Mouse (Mus musculus): Measurements from ENCODE around the gene Ppp2r5c. TPM values are rescaled to one million over a fixed set of nuclear protein-coding genes. Genes with fewer than 3 reads are reported as not detected.

Gene Ppp2r5c
- total and polyA plus RNA-seq, 2 experiments from 2014 or later = 169 to 191 TPM

DNA sequence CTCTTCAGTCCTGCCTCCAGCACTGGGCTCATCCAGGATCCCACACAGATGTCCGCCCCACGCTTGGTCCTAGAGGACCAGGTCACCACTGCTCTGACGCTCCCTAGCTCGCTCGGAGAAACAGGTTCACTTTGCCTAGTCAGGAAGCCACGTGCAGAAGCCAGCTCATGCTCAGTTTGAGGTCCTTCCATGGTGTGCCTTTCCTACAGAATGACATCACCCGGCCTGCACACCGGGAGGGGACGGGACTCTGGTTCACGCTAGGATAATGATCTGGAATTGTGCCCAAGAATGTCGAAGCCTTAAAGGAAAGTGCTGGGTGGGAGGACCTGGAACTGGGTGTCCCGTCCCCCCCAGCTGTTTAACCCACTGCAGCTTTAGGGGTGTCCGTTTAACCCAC lies 105.2 kb downstream of the Ppp2r5c start:
- DNase-seq = no peak
- H3K36me3 ChIP-seq (ENCODE audit: insufficient read depth) = peaks cover 84% of the 10 kb centered on the region

DNA sequence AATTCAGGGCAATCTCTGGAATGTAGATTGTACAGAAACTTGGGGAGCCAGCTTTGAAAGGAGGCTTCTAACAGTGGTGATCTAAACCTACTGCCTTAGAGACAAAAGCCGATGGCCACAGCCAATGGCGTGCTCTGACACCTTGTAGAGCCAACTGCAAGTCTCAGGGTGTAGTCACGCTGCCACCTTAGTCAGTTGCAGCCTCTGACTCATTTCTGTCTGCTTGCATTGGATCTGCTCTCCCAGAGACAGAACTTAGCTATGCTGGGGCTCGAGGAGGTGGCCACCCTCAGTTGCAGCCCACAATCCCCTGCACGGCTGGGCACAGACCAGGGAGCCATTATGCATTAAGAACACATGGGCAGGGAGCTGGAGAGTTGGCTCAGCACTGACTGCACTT lies 106.4 kb downstream of the Ppp2r5c start:
- Histone ChIP-seq H3K9me3 (ENCODE audit: low read length) (no peaks in the 10 kb centered on the region), H3K9ac (no peak overlapping the region), H3K27ac (ENCODE audit: low read depth, low read length) (no peak overlapping the region), H3K4me3 (ENCODE audit: low read depth, low read length) (no peak overlapping the region), H3K27me3 (ENCODE audit: insufficient read depth, low read length) (no peaks in the 10 kb centered on the region), H3K36me3 (ENCODE audit: insufficient read depth) (peaks cover 79% of the 10 kb centered on the region), H3K4me1 (ENCODE audit: insufficient read depth) (no peaks in the 10 kb centered on the region), H3K4me2 (ENCODE audit: low read depth) (no peak overlapping the region)
- no peak for ATAC-seq
- DNase-seq = no peak
- 91% methylated on average over 5 of the region's 5 CpGs for WGBS
- TF ChIP-seq CTCF (IDR thresholded peaks at IDR 0.05; ENCODE audit: low read depth) = no peak

More for the DNA sequence above, 105.2 kb downstream of the Ppp2r5c start:
- TF ChIP-seq CTCF (IDR thresholded peaks at IDR 0.05; ENCODE audit: low read depth) = no peak
- H3K9ac ChIP-seq = no peak overlapping the region
- no peak overlapping the region for H3K4me3 ChIP-seq (ENCODE audit: low read depth, low read length)
- H3K27ac ChIP-seq (ENCODE audit: low read depth, low read length) = no peak overlapping the region
- no peak for ATAC-seq
- no peaks in the 10 kb centered on the region for H3K4me1 ChIP-seq (ENCODE audit: insufficient read depth)
- no peaks in the 10 kb centered on the region for H3K9me3 ChIP-seq (ENCODE audit: low read length)
- H3K4me2 ChIP-seq (ENCODE audit: low read depth) = no peak overlapping the region
- 57% methylated on average over 13 of the region's 13 CpGs for WGBS
- H3K27me3 ChIP-seq (ENCODE audit: insufficient read depth, low read length) = no peaks in the 10 kb centered on the region

DNA sequence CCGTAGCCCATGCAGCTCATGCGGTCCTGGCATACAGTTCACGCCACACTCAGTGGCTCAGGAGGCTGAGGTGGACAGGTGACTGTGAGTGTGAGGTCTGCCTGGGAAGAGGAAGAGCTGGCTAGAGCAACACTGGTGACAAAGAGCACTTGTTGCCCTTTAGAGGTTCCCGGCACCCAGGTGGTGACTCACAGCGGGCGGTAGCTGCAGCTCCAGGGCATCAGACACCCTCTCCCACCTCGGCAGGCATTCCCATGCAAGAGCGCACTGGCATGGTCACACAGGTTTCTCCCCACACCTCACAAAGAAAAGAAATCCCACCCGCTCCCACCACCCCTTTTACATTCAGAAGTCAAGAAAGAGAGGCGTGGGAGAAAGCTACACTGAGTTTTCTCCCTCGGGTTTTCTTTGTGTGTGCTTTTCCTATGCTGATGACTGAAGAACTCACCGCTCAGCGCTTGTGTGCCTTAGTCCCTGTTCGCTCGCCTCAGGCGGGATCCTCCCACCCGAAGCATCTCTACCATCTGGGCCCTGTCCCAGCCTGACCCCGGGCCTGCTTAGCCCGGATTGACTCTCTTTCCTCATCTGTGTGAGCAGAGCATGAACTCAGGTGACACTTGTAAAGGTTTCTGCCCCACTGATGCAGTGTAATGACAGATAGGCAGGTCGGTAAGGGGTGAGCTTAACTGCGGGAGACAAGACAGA lies 108.8 kb downstream of the Ppp2r5c start:
- Histone ChIP-seq H3K4me3 (ENCODE audit: low read depth, low read length) (no peak overlapping the region), H3K9ac (no peak overlapping the region), H3K27ac (ENCODE audit: low read depth, low read length) (no peak overlapping the region), H3K4me2 (ENCODE audit: low read depth) (no peak overlapping the region), H3K27me3 (ENCODE audit: insufficient read depth, low read length) (no peaks in the 10 kb centered on the region), H3K9me3 (ENCODE audit: low read length) (no peaks in the 10 kb centered on the region), H3K4me1 (ENCODE audit: insufficient read depth) (no peaks in the 10 kb centered on the region), H3K36me3 (ENCODE audit: insufficient read depth) (peaks cover 65% of the 10 kb centered on the region)
- DNase-seq (no peak), ATAC-seq (no peak)
- 91% methylated on average over 21 of the region's 21 CpGs for WGBS
- no peak for TF ChIP-seq CTCF (IDR thresholded peaks at IDR 0.05; ENCODE audit: low read depth)

DNA sequence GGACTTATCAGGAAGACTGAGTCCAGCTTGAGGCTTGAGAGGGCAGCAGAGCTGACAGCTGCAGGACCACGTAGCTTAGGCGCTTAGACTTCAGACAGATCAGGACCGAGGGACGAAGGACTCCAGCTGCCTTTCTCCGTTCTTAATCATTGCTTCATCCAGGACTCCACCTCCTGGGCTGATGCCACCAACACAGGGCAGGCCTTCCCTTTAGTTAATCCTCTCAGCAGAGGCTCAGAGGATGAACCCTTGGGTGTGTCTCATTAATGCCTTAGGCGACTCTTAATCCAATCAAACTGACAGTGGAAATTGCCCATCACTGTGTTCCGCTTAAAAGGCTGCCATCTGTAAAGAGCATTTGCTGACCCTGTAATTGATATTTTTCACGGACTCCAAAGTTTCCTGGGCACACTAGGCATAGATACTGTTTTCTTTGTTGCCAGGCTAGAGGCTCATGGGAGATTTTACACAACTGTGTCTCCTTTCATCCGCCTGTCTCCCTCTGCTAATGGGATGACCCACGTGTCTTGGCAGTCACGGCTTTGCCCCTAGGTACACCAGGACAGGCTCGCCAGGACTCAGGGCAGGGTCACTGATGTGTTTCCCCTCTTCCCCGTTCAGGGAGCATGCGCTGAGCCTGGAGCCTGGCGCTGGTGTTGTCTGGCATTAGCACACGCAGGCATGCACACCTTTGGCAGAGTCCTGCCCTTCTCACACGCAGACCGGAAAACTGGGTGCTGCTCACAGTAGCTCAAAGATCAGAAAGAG lies 110.1 kb downstream of the Ppp2r5c start:
- Histone ChIP-seq H3K9ac (no peak overlapping the region), H3K27ac (ENCODE audit: low read depth, low read length) (no peak overlapping the region), H3K36me3 (ENCODE audit: insufficient read depth) (peaks cover 55% of the 10 kb centered on the region), H3K4me2 (ENCODE audit: low read depth) (no peak overlapping the region), H3K27me3 (ENCODE audit: insufficient read depth, low read length) (no peaks in the 10 kb centered on the region), H3K9me3 (ENCODE audit: low read length) (no peaks in the 10 kb centered on the region), H3K4me3 (ENCODE audit: low read depth, low read length) (no peak overlapping the region), H3K4me1 (ENCODE audit: insufficient read depth) (no peaks in the 10 kb centered on the region)
- ATAC-seq = no peak
- no peak for DNase-seq
- no peak for TF ChIP-seq CTCF (IDR thresholded peaks at IDR 0.05; ENCODE audit: low read depth)
- WGBS = 72% methylated on average over 18 of the region's 18 CpGs

DNA sequence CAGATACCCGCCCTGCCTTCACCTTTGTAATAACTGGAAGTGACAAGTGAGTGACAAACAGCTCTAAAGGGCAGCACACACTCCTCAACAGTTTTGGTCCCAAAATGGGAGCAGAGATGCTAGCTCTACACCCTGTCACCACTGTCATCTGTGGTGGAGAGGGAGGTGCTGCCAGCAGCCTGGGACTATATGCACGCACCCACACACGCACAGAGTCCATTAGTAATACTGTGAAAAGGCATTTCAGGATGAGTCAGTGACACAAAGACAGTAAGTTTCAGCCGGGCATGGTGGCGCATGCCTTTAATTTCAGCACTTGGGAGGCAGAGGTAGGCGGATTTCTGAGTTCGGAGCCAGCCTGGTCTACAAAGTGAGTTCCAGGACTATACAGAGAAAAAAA lies 111.3 kb downstream of the Ppp2r5c start:
- TF ChIP-seq CTCF (IDR thresholded peaks at IDR 0.05; ENCODE audit: low read depth) = no peak
- 97% methylated on average over 7 of the region's 7 CpGs for WGBS

DNA sequence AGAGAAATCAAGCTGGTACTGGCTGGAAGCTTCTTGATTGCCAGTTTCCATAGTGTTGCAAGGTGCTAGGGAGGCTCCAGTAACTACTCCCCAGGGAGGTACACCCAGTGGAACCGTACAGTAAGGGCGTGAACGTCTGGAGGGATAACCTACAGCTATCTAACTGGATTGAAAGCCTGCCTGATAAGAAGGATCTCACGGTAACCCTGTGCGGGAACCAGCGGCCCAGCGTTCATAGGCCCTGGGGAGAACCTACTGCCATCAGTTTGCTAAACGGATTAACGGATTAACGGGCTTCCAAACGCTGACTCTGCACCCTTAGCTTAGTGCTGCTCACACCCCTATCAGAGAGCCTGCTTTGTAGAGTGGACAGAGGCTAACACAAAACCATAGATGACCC lies 116.5 kb downstream of the Ppp2r5c start:
- H3K27ac ChIP-seq (ENCODE audit: low read depth, low read length) = no peak overlapping the region
- no peaks in the 10 kb centered on the region for H3K27me3 ChIP-seq (ENCODE audit: insufficient read depth, low read length)
- peaks cover 50% of the 10 kb centered on the region for H3K36me3 ChIP-seq (ENCODE audit: insufficient read depth)
- H3K9me3 ChIP-seq (ENCODE audit: low read length) = no peaks in the 10 kb centered on the region
- 79% methylated on average over 11 of the region's 11 CpGs for WGBS
- DNase-seq (no peak), ATAC-seq (no peak)
- no peaks in the 10 kb centered on the region for H3K4me1 ChIP-seq (ENCODE audit: insufficient read depth)
- no peak overlapping the region for H3K9ac ChIP-seq
- H3K4me2 ChIP-seq (ENCODE audit: low read depth) = no peak overlapping the region
- TF ChIP-seq CTCF (IDR thresholded peaks at IDR 0.05; ENCODE audit: low read depth) = no peak
- no peak overlapping the region for H3K4me3 ChIP-seq (ENCODE audit: low read depth, low read length)

More for the DNA sequence above, 111.3 kb downstream of the Ppp2r5c start:
- H3K4me3 ChIP-seq (ENCODE audit: low read depth, low read length) = no peak overlapping the region
- no peaks in the 10 kb centered on the region for H3K4me1 ChIP-seq (ENCODE audit: insufficient read depth)
- no peaks in the 10 kb centered on the region for H3K27me3 ChIP-seq (ENCODE audit: insufficient read depth, low read length)
- no peaks in the 10 kb centered on the region for H3K9me3 ChIP-seq (ENCODE audit: low read length)
- ATAC-seq (no peak), DNase-seq (no peak)
- H3K4me2 ChIP-seq (ENCODE audit: low read depth) = no peak overlapping the region
- H3K27ac ChIP-seq (ENCODE audit: low read depth, low read length) = no peak overlapping the region
- no peak overlapping the region for H3K9ac ChIP-seq
- peaks cover 54% of the 10 kb centered on the region for H3K36me3 ChIP-seq (ENCODE audit: insufficient read depth)

DNA sequence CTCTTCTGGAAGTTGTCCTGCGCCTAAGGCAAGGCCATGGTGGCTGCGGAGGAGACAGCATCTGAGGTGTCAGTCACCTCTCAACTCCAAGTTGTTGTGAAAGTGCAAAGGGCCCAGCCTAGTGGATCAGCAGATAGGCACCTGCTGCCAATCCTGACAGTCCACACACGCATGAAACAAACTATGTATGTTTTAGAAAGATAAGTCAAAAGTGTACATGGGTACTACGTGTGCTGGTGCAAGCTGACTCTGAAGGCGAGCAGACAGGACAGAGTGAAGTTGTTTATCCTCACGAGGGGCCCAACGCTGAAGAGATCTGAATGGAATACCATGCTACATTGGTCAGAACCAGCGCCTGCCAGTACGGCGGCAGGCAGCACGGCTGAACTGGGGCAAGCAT lies 117.9 kb downstream of the Ppp2r5c start:
- H3K9me3 ChIP-seq (ENCODE audit: low read length) = no peaks in the 10 kb centered on the region
- H3K4me2 ChIP-seq (ENCODE audit: low read depth) = no peak overlapping the region
- no peak for TF ChIP-seq CTCF (IDR thresholded peaks at IDR 0.05; ENCODE audit: low read depth)
- no peaks in the 10 kb centered on the region for H3K4me1 ChIP-seq (ENCODE audit: insufficient read depth)
- 93% methylated on average over 11 of the region's 11 CpGs for whole genome bisulfite sequencing
- no peaks in the 10 kb centered on the region for H3K27me3 ChIP-seq (ENCODE audit: insufficient read depth, low read length)
- H3K27ac ChIP-seq (ENCODE audit: low read depth, low read length) = no peak overlapping the region
- H3K4me3 ChIP-seq (ENCODE audit: low read depth, low read length) = no peak overlapping the region
- H3K36me3 ChIP-seq (ENCODE audit: insufficient read depth) = peaks cover 61% of the 10 kb centered on the region
- ATAC-seq = no peak
- no peak overlapping the region for H3K9ac ChIP-seq
- DNase-seq = no peak
